Mouse (Mus musculus) heart, postnatal 0 days (tissue): Measurements from ENCODE around the gene Arl14.

Experiments used
- CTCF ChIP-seq: IDR thresholded peaks from 2 replicates; pipeline ENCODE4 v1.5.1; 2016; ENCODE audit warnings: antibody characterized with exemption, control low read depth, low read depth
- EP300 ChIP-seq: IDR thresholded peaks from 2 replicates; pipeline ENCODE4 v1.6.1; 2016; ENCODE audit warnings: antibody characterized with exemption, low read depth

DNA sequence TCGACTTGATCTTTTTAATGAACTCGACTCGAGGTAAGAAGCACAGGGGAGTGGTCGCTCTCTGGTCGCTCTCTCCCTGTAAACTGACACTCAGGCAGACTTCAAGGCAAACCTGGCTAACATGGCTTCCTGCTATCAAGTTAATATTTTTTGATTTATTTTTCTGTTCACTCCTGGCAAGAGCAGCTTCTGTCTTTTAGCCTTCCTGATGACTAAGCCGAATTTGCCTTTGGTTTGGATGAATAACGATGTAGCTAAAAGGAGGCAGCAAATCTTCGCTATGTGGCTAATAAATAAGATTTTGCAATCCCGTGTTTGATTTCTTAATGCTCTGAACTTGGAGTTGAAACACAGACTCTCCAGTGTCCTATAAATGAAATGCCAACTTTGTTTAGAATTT is 27.7 kb upstream of the Arl14 start:
- TF ChIP-seq CTCF, result no peak
- no peak for TF ChIP-seq EP300
